Mouse (Mus musculus) monocyte, adult 2 months (primary cell): ENCODE data around the gene Anxa3.

Experiments
- DNase-seq, 2 experiments: peaks; one replicate each; pipeline ENCODE4 v3.0.0; 2022; ENCODE audit warnings: low spot score in 2 of 2, low read depth in 1 of 2

Gene Anxa3

GRCm38 (mm10) chr5:96792936-96793718 is at the start of gene Anxa3:
TSS of gene Anxa3 (plus strand) at chr5:96793339.
- peak in 1 of 2 experiments; percentile 6 for DNase-seq

DNA sequence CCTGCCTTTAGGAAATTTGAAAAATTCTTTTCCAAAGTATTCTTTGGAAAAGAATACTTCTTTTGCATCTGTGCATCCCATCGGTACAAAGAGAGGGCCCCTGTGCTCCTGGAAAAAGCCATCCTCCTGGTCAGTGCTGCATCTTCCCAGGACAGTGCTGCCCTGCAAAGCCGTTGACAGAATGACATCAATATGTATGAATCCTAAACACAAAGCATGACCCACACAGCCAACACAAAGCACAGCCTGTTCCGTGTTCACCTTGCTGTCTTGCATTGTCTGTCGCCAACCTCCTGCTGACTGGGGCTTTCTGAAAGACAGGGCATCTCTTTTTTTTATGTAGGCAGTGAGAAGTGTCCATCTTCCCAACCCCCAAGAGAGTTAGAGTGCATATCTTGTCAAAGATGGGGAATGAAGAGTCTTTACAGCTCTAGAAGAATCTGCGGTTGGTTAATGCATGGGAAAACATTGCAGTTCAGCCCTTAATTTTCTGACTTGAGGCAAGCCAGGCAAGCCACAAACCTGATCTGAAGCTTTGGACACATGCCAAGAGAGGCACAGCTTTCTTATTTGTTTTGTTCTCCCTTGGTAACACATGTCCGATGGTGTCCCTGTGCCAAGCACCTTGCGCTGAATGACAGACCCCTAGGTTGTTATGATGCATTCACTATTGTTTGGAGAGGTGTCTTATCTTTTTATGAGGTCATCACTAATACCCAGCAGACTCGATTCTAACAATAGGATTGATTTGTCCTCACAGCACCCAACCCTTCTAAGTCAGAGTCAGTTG is 45.7 kb upstream of the Anxa3 start:
- DNase-seq = no peak

DNA sequence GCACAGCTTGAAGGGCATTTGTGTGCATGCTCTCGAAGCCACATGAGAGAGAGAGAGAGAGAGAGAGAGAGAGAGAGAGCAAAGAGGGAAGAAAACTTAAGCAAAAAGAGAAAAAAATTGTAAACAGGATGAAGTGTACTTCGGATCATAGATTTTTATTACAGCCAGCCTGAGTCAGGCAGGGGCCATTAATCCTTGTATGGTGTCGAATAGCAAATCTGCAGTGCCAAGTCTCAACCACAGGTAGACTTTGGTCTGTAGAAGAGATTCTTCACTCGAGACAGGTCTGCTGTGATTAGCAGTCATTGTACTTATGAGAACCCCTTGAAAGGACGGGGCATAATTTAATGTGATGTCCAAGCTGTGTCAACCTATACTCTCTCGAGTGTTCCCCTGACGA is 35.5 kb upstream of the Anxa3 start:
- no peak for DNase-seq

DNA sequence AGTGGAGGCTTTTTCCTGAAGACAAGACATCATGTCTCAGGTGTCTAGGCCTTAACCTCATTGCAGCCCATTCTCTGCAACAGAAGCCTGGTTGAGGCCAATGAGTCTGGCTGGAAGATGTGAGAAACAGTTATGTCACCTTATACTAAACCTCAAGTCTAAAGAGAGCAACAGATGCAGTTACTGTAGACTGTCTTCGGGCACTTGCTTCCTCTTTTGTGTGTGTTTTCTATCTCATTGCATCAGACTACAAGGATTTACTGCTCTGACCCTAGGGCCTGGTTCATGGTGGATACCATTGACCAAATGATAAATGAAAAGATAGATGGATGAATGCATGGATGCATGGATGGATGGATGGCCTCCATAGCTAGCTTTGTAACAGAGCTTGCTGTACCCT is 31.1 kb upstream of the Anxa3 start:
- DNase-seq = no peak

DNA sequence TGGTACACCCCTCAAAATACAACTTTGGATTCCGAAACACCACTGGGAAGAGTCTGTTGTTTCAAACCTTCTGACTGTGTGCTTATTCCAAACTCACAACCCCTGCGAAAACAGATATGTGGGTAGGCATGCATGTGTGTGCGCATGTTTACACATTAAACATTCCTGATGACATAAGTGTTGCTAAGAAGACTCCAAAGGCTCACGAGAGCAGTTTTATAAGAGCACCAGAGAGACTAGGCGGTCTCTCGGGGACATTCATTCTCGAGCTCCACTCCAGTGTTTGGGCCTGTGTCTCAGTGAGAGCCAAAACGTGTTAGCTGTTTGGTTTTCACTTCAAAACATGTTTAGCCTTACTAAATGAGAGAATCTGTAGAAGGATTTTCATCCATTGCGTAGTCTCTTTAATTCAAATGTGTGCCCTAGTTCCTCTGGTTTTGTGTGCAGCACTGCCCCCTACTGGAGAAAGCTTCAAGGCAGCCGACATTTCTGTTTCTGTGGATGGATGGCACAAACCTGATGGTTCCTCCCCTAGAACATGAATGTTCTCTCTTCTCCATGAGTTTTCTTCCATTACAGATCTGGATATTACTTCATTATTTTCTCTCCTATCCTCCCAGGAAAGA is 24.2 kb upstream of the Anxa3 start:
- DNase-seq = no peak

GRCm38 (mm10) chr5:96783506-96784288 is 9.4 kb upstream of the Anxa3 start:
- no peak for DNase-seq

DNA sequence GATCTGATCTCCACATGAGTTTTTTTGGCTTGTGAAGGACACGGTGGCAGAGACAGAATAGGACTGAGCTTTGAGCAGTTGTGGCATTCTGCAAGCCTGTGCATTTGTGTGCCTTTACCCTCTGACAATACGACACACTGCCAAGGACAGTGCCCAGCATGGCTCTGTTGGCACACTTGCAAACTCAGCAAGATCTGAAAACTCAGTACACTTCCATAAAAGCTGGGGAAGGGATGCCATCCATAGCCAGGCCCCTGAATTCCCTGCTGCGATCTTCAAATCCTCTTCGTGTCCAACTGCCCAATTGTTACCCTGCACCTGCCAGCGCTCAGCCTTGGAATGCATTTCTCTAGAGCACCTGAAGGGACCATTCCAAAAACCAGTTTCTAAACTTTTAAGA is 8.0 kb upstream of the Anxa3 start:
- no peak for DNase-seq

DNA sequence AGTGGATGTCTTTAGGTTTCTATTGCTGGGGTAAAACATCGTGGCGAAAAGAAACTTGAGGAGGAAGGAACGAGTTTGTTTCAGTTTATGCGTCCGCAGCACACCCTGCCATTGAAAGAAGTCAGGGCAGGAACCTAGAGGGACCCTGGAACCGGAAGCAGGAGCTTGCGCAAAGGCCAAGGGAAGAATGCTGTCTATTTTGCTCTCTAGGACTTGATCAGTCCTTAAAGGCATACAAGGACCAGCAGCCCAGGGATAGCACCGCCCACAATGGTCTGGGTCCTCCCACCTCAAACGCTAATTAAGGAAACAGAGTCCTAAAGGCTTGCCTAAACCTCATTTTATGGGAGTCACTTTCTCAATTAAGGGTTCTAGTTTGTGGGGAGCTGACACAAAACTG is 717 bp upstream of the Anxa3 start:
- no peak for DNase-seq

DNA sequence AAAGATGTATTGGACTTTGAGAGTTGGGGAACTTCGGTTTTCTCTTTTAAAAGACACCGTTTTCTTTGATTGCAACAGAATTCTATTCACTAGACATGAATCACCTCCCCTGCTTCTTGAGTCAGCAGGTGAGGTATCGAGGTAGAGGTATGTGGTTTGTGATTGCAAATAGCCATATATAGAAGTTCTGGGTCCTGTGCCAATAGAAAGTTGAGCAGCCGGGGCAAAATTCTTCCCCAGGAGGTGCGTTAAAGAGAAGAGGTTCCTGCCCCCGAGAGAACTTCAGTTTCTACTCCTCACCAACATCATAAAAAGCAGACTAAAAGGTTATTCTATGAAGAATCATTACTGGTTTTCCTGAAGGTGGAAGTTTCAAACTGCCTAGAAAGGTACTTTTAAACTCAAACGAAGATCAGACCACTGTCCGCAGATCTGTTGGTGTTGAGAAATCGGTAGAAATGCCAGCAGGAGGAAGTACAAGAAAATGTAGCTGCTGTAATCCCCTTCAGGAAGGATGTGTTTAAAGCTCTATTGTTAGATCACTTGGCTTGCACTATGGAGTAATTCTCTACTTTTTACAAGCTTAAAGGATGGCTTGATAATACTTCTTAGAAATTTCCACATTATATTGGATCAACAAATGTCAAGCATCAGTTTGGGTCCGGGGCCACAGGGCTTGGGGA is 955 bp downstream of the Anxa3 start:
- no peak for DNase-seq

DNA sequence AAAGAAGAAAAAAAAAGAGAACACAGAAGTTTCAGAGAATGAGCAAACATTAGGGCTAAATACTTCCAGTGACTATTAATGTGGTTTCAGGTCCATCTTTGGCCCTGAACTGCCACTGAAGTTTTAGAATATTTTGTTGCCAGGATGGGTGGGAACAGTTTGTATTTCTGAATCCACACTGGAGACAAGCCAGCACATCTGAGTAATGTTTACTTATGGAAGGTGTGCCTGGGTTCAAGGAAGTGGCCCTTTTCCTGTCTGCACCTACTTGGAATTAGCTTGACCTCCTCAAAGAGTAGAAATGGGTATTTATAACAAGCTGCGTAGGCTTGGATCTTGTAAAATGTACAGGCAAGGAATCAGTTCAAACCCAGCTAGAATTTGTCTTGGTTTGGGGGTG is 2.6 kb downstream of the Anxa3 start:
- no peak for DNase-seq

DNA sequence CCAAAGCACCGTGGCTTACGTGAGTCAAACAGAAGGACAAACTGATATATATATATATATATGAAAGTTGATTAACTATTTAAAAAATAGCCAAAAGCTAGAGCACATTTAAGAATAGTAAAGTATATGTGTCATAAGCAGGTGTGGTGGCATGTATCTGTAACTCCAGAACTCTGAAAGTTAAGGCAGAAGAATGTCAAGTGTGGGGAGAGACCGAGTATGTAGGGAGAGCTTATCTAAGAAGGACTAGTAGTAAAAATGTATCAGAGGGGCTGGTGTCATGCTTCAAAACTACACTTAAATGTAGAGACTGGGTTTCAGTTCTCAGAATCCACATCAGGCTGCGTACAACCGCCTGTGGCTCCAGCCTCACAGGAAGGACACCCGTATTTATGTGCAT is 4.3 kb downstream of the Anxa3 start:
- DNase-seq = no peak

GRCm38 (mm10) chr5:96799165-96799564 is 6.0 kb downstream of the Anxa3 start:
- DNase-seq = no peak

- no peak for DNase-seq
These were observed 6.8 kb downstream of the Anxa3 start for GRCm38 (mm10) chr5:96799969-96800368.

GRCm38 (mm10) chr5:96802185-96802584 is 9.0 kb downstream of the Anxa3 start:
- no peak for DNase-seq

GRCm38 (mm10) chr5:96803091-96803490 is 10.0 kb downstream of the Anxa3 start:
- DNase-seq = no peak

DNA sequence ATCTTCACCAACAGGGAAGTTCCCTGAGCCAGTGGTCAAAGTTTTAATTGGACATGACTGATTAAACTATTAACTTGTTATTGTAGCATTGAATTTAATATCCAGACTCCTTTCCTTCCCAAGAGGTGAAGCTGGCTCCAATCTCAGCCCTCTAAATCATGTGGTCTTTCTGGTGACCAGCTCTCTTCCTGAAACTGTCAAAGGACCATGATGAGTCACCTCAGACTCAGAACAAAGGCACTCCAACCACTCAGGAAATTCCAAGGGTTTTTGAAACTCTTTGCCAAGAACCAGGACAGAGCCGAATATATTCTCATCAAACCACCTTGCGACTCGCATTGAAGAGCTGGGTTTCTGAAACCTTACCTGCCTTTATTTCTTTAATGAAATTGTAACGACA is 11.2 kb downstream of the Anxa3 start:
- DNase-seq = no peak

GRCm38 (mm10) chr5:96804813-96805212 is 11.7 kb downstream of the Anxa3 start:
- no peak for DNase-seq

- no peak for DNase-seq
These were observed 17.5 kb downstream of the Anxa3 start for GRCm38 (mm10) chr5:96810620-96811019.

GRCm38 (mm10) chr5:96824769-96825327 is 31.7 kb downstream of the Anxa3 start:
- DNase-seq = no peak

DNA sequence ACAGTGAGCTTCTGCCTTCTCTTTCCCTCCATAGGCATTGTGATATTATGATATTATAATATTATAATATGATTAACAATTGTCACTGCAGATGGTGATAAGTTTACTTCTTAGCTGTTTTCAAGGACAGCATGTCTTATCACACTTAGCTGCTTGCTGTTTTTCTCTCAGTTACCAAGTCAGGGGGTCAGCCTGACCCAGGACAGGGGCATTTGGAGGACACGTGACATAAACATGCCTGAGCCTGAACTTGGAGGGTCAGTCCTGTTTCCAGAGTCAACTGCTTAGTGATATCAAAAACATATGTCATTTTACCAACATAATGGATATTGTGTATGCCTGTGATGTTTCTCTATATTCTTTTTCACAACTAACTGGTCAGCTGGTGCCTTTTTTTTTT is 34.0 kb downstream of the Anxa3 start:
- DNase-seq = no peak
